Mouse (Mus musculus): Measurements from ENCODE around the gene Prkg1. TPM values are rescaled to one million over a fixed set of nuclear protein-coding genes. Genes with fewer than 3 reads are reported as not detected.

Prkg1 gene
- polyA plus RNA-seq, 1 experiment from 2014 or later: 3.2 TPM

GRCm38 (mm10) chr19:31442311-31442710 is 322.5 kb downstream of the Prkg1 start:
- H3K27me3 ChIP-seq (ENCODE audit: low read depth, poor library complexity, severe bottlenecking): no peaks in the 10 kb centered on the region
- H3K27ac ChIP-seq (replicated peaks): no peak overlapping the region
- DNase-seq (ENCODE audit: low spot score): no peak
- no peaks in the 10 kb centered on the region for H3K4me1 ChIP-seq
- 84% methylated on average over 3 of the region's 3 CpGs for WGBS
- H3K36me3 ChIP-seq: no peaks in the 10 kb centered on the region
- no peaks in the 10 kb centered on the region for H3K9me3 ChIP-seq (replicated peaks)
- no peak overlapping the region for H3K4me3 ChIP-seq

GRCm38 (mm10) chr19:31433446-31433845 is 331.4 kb downstream of the Prkg1 start:
- DNase-seq (ENCODE audit: low spot score): no peak
- 90% methylated on average over 1 of the region's 1 CpGs for WGBS
- H3K27ac ChIP-seq (replicated peaks): no peak overlapping the region
- H3K36me3 ChIP-seq: no peaks in the 10 kb centered on the region
- no peaks in the 10 kb centered on the region for H3K27me3 ChIP-seq (ENCODE audit: low read depth, poor library complexity, severe bottlenecking)
- H3K4me3 ChIP-seq: no peak overlapping the region
- peaks cover 6% of the 10 kb centered on the region for H3K4me1 ChIP-seq
- no peaks in the 10 kb centered on the region for H3K9me3 ChIP-seq (replicated peaks)

GRCm38 (mm10) chr19:31431411-31431810 is 333.4 kb downstream of the Prkg1 start:
- no peak overlapping the region for H3K27ac ChIP-seq (replicated peaks)
- peaks cover 6% of the 10 kb centered on the region for H3K4me1 ChIP-seq
- no peak for DNase-seq (ENCODE audit: low spot score)
- no peak overlapping the region for H3K4me3 ChIP-seq
- 74% methylated on average over 2 of the region's 2 CpGs for WGBS
- H3K27me3 ChIP-seq (ENCODE audit: low read depth, poor library complexity, severe bottlenecking): no peaks in the 10 kb centered on the region
- H3K9me3 ChIP-seq (replicated peaks): no peaks in the 10 kb centered on the region
- H3K36me3 ChIP-seq: no peaks in the 10 kb centered on the region

- DNase-seq (ENCODE audit: low spot score): no peak
- Histone ChIP-seq H3K4me1 (no peaks in the 10 kb centered on the region), H3K27ac (replicated peaks) (no peak overlapping the region), H3K36me3 (no peaks in the 10 kb centered on the region), H3K4me3 (no peak overlapping the region), H3K9me3 (replicated peaks) (no peaks in the 10 kb centered on the region; the same call in 1 of the 2 replicates), H3K27me3 (ENCODE audit: low read depth, poor library complexity, severe bottlenecking) (no peaks in the 10 kb centered on the region)
- 68% methylated on average over 5 of the region's 5 CpGs for WGBS
Observed at GRCm38 (mm10) chr19:31426142-31426541, 338.7 kb downstream of the Prkg1 start.

GRCm38 (mm10) chr19:31425199-31425598 is 339.6 kb downstream of the Prkg1 start:
- no peak overlapping the region for H3K27ac ChIP-seq (replicated peaks)
- no peaks in the 10 kb centered on the region for H3K36me3 ChIP-seq
- no peak overlapping the region for H3K4me3 ChIP-seq
- no peaks in the 10 kb centered on the region for H3K27me3 ChIP-seq (ENCODE audit: low read depth, poor library complexity, severe bottlenecking)
- no peaks in the 10 kb centered on the region for H3K4me1 ChIP-seq
- no peak for DNase-seq (ENCODE audit: low spot score)
- no peaks in the 10 kb centered on the region; the same call in 1 of the 2 replicates for H3K9me3 ChIP-seq (replicated peaks)
- WGBS: 84% methylated on average over 9 of the region's 9 CpGs

GRCm38 (mm10) chr19:31424319-31424718 is 340.5 kb downstream of the Prkg1 start:
- DNase-seq (ENCODE audit: low spot score): no peak
- no peak overlapping the region for H3K27ac ChIP-seq (replicated peaks)
- no peaks in the 10 kb centered on the region for H3K36me3 ChIP-seq
- 84% methylated on average over 5 of the region's 5 CpGs for WGBS
- H3K4me3 ChIP-seq: no peak overlapping the region
- no peaks in the 10 kb centered on the region for H3K27me3 ChIP-seq (ENCODE audit: low read depth, poor library complexity, severe bottlenecking)
- no peaks in the 10 kb centered on the region for H3K4me1 ChIP-seq
- no peaks in the 10 kb centered on the region; the same call in 1 of the 2 replicates for H3K9me3 ChIP-seq (replicated peaks)

- H3K36me3 ChIP-seq: no peaks in the 10 kb centered on the region
- H3K27me3 ChIP-seq (ENCODE audit: low read depth, poor library complexity, severe bottlenecking): no peaks in the 10 kb centered on the region
- H3K9me3 ChIP-seq (replicated peaks): no peaks in the 10 kb centered on the region
- no peak overlapping the region for H3K4me3 ChIP-seq
- H3K27ac ChIP-seq (replicated peaks): no peak overlapping the region
- 91% methylated on average over 7 of the region's 7 CpGs for WGBS
- no peaks in the 10 kb centered on the region for H3K4me1 ChIP-seq
- no peak for DNase-seq (ENCODE audit: low spot score)
Observed at GRCm38 (mm10) chr19:31413571-31413970, 351.3 kb downstream of the Prkg1 start.

GRCm38 (mm10) chr19:31396096-31396495 is 368.7 kb downstream of the Prkg1 start:
- no peak overlapping the region for H3K4me3 ChIP-seq
- no peaks in the 10 kb centered on the region for H3K4me1 ChIP-seq
- DNase-seq (ENCODE audit: low spot score): no peak
- no peak overlapping the region for H3K27ac ChIP-seq (replicated peaks)
- H3K9me3 ChIP-seq (replicated peaks): no peaks in the 10 kb centered on the region
- H3K36me3 ChIP-seq: no peaks in the 10 kb centered on the region
- WGBS: 79% methylated on average over 1 of the region's 1 CpGs
- H3K27me3 ChIP-seq (ENCODE audit: low read depth, poor library complexity, severe bottlenecking): no peaks in the 10 kb centered on the region

- DNase-seq (ENCODE audit: low spot score): no peak
- no peaks in the 10 kb centered on the region for H3K27me3 ChIP-seq (ENCODE audit: low read depth, poor library complexity, severe bottlenecking)
- no peak overlapping the region for H3K27ac ChIP-seq (replicated peaks)
- H3K9me3 ChIP-seq (replicated peaks): no peaks in the 10 kb centered on the region
- no peak overlapping the region for H3K4me3 ChIP-seq
- 88% methylated on average over 3 of the region's 3 CpGs for WGBS
- H3K36me3 ChIP-seq: no peaks in the 10 kb centered on the region
- H3K4me1 ChIP-seq: no peaks in the 10 kb centered on the region
Observed at GRCm38 (mm10) chr19:31385353-31385752, 379.5 kb downstream of the Prkg1 start.

GRCm38 (mm10) chr19:31383881-31384280 is 381.0 kb downstream of the Prkg1 start:
- Histone ChIP-seq H3K4me1 (no peaks in the 10 kb centered on the region), H3K27me3 (ENCODE audit: low read depth, poor library complexity, severe bottlenecking) (no peaks in the 10 kb centered on the region), H3K27ac (replicated peaks) (no peak overlapping the region), H3K4me3 (no peak overlapping the region), H3K36me3 (no peaks in the 10 kb centered on the region), H3K9me3 (replicated peaks) (no peaks in the 10 kb centered on the region)
- WGBS: 74% methylated on average over 5 of the region's 5 CpGs
- no peak for DNase-seq (ENCODE audit: low spot score)

GRCm38 (mm10) chr19:31370106-31370505 is 394.7 kb downstream of the Prkg1 start:
- H3K4me1 ChIP-seq: no peaks in the 10 kb centered on the region
- H3K4me3 ChIP-seq: no peak overlapping the region
- 87% methylated on average over 1 of the region's 1 CpGs for WGBS
- H3K27ac ChIP-seq (replicated peaks): no peak overlapping the region
- H3K27me3 ChIP-seq (ENCODE audit: low read depth, poor library complexity, severe bottlenecking): no peaks in the 10 kb centered on the region
- no peak for DNase-seq (ENCODE audit: low spot score)
- H3K9me3 ChIP-seq (replicated peaks): no peaks in the 10 kb centered on the region
- H3K36me3 ChIP-seq: no peaks in the 10 kb centered on the region

GRCm38 (mm10) chr19:31369116-31369515 is 395.7 kb downstream of the Prkg1 start:
- no peak for DNase-seq (ENCODE audit: low spot score)
- Histone ChIP-seq H3K27ac (replicated peaks) (no peak overlapping the region), H3K36me3 (no peaks in the 10 kb centered on the region), H3K4me3 (no peak overlapping the region), H3K27me3 (ENCODE audit: low read depth, poor library complexity, severe bottlenecking) (no peaks in the 10 kb centered on the region), H3K9me3 (replicated peaks) (no peaks in the 10 kb centered on the region), H3K4me1 (no peaks in the 10 kb centered on the region)
- WGBS: 92% methylated on average over 1 of the region's 1 CpGs

GRCm38 (mm10) chr19:31362051-31362450 is 402.8 kb downstream of the Prkg1 start:
- Histone ChIP-seq H3K4me3 (no peak overlapping the region), H3K4me1 (no peaks in the 10 kb centered on the region), H3K36me3 (no peaks in the 10 kb centered on the region), H3K27me3 (ENCODE audit: low read depth, poor library complexity, severe bottlenecking) (no peaks in the 10 kb centered on the region), H3K27ac (replicated peaks) (no peak overlapping the region), H3K9me3 (replicated peaks) (no peaks in the 10 kb centered on the region)
- WGBS: 83% methylated on average over 4 of the region's 4 CpGs
- DNase-seq (ENCODE audit: low spot score): no peak

- Histone ChIP-seq H3K4me3 (no peak overlapping the region), H3K4me1 (no peaks in the 10 kb centered on the region), H3K9me3 (replicated peaks) (no peaks in the 10 kb centered on the region), H3K36me3 (no peaks in the 10 kb centered on the region), H3K27me3 (ENCODE audit: low read depth, poor library complexity, severe bottlenecking) (no peaks in the 10 kb centered on the region), H3K27ac (replicated peaks) (no peak overlapping the region)
- WGBS: 72% methylated on average over 5 of the region's 5 CpGs
- no peak for DNase-seq (ENCODE audit: low spot score)
Observed at GRCm38 (mm10) chr19:31361575-31361974, 403.3 kb downstream of the Prkg1 start.

All from midbrain, embryonic 10.5 days (tissue).